Mouse (Mus musculus) urinary bladder, postnatal 0 days (tissue): Measurements from ENCODE around the gene Haus7. TPM values are rescaled to one million over a fixed set of nuclear protein-coding genes. Genes with fewer than 3 reads are reported as not detected.

Source experiments
- polyA plus RNA-seq: library from polyadenylated mRNA; unstranded; fragments of >200 nt; fragmentation: Nextera tagmentation; extraction: Ambion mirVana; gene quantifications from 2 replicates; pipeline ENCODE4 v1.2.1, GENCODE M21; 2015

Gene Haus7
- 42.9 and 47.3 TPM in 2 replicates for polyA plus RNA-seq

DNA sequence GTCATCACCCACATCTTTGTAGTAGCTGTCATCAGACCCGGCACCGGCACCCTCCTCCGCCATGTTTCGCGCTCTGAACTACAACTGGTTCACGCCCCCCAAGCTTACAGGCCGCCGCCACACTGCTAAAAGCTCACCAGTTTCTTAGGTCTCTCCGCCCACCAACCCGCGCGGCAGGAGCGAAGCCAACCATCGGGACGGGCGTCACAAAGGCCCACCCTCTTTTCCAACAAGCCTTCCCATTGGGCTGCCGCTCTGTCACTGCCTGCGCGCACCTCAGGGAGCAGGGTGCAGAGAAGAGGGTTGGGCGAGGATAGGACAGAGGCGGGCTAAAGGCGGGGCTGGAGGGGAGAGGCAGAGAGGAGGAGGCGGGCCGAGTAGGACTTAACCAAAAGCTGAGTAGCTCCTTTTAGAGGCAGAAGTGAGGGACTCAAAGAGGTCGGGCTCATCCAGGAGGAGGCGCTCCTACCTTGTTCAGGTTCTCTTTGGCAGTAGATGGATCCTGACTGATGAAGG, at the start of gene Haus7:
Gene Haus7 (minus strand): TSS at position 168 of the 516 bp plus-strand sequence.

DNA sequence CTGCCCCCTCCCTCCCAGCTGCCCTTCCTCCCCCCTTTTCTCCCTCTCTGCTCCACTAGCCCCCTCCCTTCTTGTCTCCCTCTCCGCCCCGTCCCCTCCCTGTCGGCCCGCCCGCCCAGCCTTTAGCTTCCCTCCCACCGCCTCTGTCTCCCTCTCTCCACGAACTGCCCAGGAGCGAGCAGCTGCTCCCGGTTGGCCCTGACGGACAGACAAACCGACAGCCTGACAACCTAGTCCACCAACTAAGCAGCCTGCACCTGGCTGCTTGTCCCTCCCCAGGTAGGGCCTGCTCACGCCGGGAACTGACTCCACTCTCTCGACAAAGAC, 24.6 kb upstream of the Haus7 start, which contains the start of gene Bgn:
Gene Bgn (plus strand): TSS at position 119 of the 327 bp plus-strand sequence.

DNA sequence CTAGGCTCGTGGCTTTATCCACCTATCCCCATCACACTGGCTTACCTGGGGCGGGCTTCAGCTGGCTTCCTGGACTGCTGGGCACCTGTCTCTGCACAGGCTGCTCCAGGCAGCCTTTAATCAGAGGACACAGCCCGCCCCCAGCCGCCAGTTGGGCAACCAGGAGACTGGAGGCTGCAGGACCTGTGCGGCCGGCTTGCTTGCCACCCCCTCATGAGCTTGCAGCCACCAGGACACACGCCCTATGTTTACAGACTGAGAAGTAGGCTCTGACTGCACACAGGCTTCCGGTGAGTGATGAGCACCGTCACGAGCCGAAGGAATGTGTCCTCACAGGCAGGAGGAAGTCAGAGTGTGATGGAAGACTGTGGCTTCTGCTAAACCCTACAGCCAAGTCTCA, 23.6 kb downstream of the Haus7 start, which contains the start of gene Trex2:
Gene Trex2 (minus strand): TSS at position 93 of the 400 bp plus-strand sequence.

DNA sequence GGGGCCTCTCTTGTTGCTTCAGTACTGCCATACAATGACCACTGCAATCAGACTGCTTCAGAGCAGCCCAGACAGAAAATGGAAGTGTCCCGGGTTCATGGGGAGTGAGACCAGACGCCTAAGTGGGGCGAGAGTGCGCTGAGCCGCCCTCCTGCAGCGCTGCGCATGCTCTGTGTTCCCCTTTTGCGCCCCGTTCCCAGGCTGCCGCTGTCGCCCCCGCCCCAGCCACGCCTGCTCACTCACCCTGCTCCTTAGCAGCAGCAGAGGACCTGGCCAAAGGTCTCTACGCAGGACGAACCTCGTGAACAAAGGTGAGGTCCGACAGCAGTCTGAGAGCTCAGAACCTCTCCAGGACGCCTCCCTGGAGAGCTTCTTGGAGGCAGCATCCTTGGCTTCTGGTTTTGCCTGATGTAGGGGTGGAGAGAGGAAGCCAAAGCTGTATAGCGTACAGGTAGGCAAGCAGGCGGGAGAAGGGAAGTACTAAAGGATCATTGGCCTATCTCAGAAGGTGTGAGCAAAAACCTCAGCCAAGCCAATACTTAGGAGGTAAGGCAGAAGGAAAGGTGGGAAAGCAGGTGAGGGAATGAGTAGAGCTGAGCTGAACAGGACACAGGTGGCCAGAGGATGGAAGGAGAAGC, 47.8 kb downstream of the Haus7 start, which contains the start of gene Zfp92:
Gene Zfp92 (plus strand): TSS at position 217 of the 638 bp plus-strand sequence.

DNA sequence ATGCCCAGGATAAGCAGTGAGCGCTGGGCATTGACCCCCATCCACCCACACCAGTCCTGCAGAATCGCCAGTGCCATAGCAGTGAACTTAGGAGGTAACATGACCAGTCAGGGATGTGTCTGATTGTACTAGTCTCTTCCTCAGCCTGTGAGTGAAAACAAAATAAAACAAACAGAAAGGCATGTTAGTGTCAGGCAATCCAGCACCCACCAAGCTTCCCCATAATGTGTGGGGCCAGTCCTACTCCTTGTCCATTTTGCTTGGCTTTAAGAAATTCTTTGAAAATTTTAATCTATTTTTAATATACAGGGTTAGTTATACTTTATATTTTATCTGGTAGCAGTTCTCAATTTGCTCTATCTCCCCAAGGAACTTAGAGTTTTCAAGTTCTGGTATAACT, 60.2 kb downstream of the Haus7 start, which contains the start of gene Gm18336:
Gene Gm18336 (minus strand): TSS at position 101 of the 400 bp plus-strand sequence.

Other genes with a start within 250 kb of the Haus7 start
- 0.17 and 3.3 TPM in 2 replicates for gene Xlr4b, start 244.7 kb downstream of the Haus7 start, polyA plus RNA-seq
- gene F8a, start 230.8 kb downstream of the Haus7 start, polyA plus RNA-seq, result 21.2 and 24.6 TPM in 2 replicates
- gene Xlr4c, start 215.9 kb downstream of the Haus7 start, polyA plus RNA-seq, result 0.25 TPM in 1 of 2 replicates, not detected in the other
- not detected in 2 replicates for gene Xlr3c, start 193.7 kb downstream of the Haus7 start, polyA plus RNA-seq
- 0.10 TPM in 1 of 2 replicates, not detected in the other for gene Xlr5a, start 166.1 kb downstream of the Haus7 start, polyA plus RNA-seq
- gene Xlr5c, start 166.1 kb downstream of the Haus7 start, polyA plus RNA-seq, result not detected in 2 replicates
- gene Gm45015, start 122.2 kb downstream of the Haus7 start, polyA plus RNA-seq, result not detected in 2 replicates
- 4.0 and 4.9 TPM in 2 replicates for gene Zfp275, start 116.4 kb downstream of the Haus7 start, polyA plus RNA-seq
- 0.07 TPM in 1 of 2 replicates, not detected in the other for gene Gm18336, start 60.3 kb downstream of the Haus7 start, polyA plus RNA-seq
- 0.04 and 0.05 TPM in 2 replicates for gene Zfp92, start 47.9 kb downstream of the Haus7 start, polyA plus RNA-seq
- 11.7 and 13.1 TPM in 2 replicates for gene Trex2, start 23.7 kb downstream of the Haus7 start, polyA plus RNA-seq
- gene Bgn, start 24.6 kb upstream of the Haus7 start, polyA plus RNA-seq, result 364 and 471 TPM in 2 replicates
- 0.86 and 1.4 TPM in 2 replicates for gene Atp2b3, start 44.0 kb upstream of the Haus7 start, polyA plus RNA-seq
- gene Dusp9, start 180.4 kb upstream of the Haus7 start, polyA plus RNA-seq, result 8.1 and 8.2 TPM in 2 replicates
- gene Pnck, start 201.1 kb upstream of the Haus7 start, polyA plus RNA-seq, result 135 and 159 TPM in 2 replicates
- 7.3 and 9.2 TPM in 2 replicates for gene Slc6a8, start 214.1 kb upstream of the Haus7 start, polyA plus RNA-seq